Mouse (Mus musculus) testis, adult 2 months (tissue): ENCODE results near the gene Prkcd. TPM values are rescaled to one million over a fixed set of nuclear protein-coding genes. Genes with fewer than 3 reads are reported as not detected.

Experiments
- H3K27ac ChIP-seq: fragments of 200-500 bp; 2 replicates; pipeline ENCODE4 v1.5.1; 2012; ENCODE audit warnings: low read depth, low read length; ENCODE audit not compliant: control insufficient read depth, insufficient read depth
- H3K27me3 ChIP-seq: fragments of 200-500 bp; 2 replicates; pipeline ENCODE4 v1.6.1; 2012; ENCODE audit warnings: mild to moderate bottlenecking, low read length, moderate library complexity; ENCODE audit not compliant: control insufficient read depth, insufficient read depth
- H3K36me3 ChIP-seq: fragments of 200-500 bp; 2 replicates; pipeline ENCODE4 v1.6.1; 2012; ENCODE audit warnings: mild to moderate bottlenecking, low read length; ENCODE audit not compliant: control insufficient read depth, insufficient read depth
- H3K4me1 ChIP-seq: fragments of 200-500 bp; 2 replicates; pipeline ENCODE4 v1.6.1; 2012; ENCODE audit warnings: low read length; ENCODE audit not compliant: control insufficient read depth, insufficient read depth
- H3K4me3 ChIP-seq: fragments of 200-500 bp; 2 replicates; pipeline ENCODE4 v1.5.1; 2012; ENCODE audit warnings: low read depth, mild to moderate bottlenecking, low read length, moderate library complexity, mixed read lengths; ENCODE audit not compliant: control insufficient read depth
- CTCF ChIP-seq: fragments of 200-500 bp; IDR thresholded peaks from 2 replicates; pipeline ENCODE4 v1.5.1; 2012; ENCODE audit warnings: low read depth, mild to moderate bottlenecking, inconsistent platforms, low read length, moderate library complexity; ENCODE audit not compliant: control insufficient read depth, insufficient read depth, insufficient replicate concordance
- POLR2A ChIP-seq: fragments of 200-500 bp; IDR thresholded peaks from 2 replicates; pipeline ENCODE4 v1.6.1; 2012; ENCODE audit warnings: low read depth, mild to moderate bottlenecking, inconsistent platforms, low read length, moderate library complexity; ENCODE audit not compliant: control insufficient read depth
- polyA plus RNA-seq: library from polyadenylated mRNA; depleted of rRNA; stranded (reverse); fragments of >200 nt; gene quantifications from 2 replicates; pipeline ENCODE4 v1.2.3, GENCODE M21; 2012

The Prkcd gene
- polyA plus RNA-seq, 1 experiment = 240 TPM

DNA sequence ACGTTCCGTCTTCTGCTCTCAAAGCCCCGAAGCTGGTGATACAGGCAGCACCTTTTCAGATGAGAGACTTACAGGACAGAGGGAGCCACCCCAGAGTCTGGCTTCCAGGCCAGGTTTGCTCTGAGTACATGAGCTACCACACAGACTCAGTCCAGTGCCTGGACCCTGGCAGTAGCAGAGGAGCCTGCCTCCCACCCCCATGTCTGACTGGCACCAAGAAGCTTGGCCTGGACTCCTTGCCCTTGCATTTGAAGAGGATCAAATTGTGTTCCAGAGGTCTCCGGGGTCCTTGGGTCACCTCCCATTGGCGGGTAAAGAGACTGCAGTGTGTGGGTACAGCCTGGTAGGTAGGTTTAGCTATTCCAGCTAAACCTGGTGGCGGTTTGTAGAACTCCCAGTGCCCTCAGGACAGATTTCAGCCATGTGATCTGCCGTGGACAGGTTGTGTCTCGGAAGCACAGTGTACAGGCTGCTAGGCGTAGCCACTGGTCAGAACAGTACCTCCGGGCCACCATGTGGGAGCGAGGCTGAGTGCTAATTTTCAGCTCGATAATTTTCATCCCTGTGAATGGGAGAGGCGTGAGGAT lies 65.1 kb downstream of the Prkcd start:
- Histone ChIP-seq H3K27me3 (no peaks in the 10 kb centered on the region), H3K4me3 (no peak overlapping the region), H3K4me1 (peaks cover 6% of the 10 kb centered on the region; the same call in 1 of the 2 replicates), H3K36me3 (no peaks in the 10 kb centered on the region), H3K27ac (no peak overlapping the region)
- TF ChIP-seq POLR2A (no peak), CTCF (no peak)

DNA sequence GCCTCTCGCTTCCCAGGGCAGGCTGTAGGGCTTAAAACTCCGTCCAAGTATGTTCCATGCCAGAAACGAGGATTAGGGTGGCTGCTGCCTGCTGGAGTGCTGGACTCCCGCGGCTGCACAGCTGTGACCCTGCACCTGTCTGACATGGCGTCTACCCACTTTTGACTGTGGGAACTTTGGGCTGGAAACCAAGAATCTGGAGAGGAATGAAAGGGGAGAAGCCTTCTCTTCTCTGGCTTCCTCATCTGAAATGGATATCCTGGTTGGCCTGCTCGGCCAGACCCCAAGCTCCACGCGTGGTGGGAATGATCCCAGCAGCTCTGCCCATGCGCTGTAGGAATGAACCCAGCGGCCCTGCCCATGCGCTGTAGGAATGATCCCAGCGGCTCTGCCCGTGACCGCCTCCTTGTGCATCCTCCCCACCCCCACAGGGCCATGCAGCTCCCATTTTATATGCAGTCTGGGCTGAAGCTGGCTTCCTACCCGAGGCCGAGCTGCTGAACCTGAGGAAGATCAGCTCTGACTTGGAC lies 66.6 kb downstream of the Prkcd start:
- H3K36me3 ChIP-seq = no peaks in the 10 kb centered on the region
- H3K4me3 ChIP-seq = peak overlapping the region; percentile 0; the same call in 1 of the 2 replicates
- TF ChIP-seq POLR2A (no peak), CTCF (no peak)
- H3K27ac ChIP-seq = no peak overlapping the region
- peaks cover 6% of the 10 kb centered on the region; the same call in 1 of the 2 replicates for H3K4me1 ChIP-seq
- H3K27me3 ChIP-seq = no peaks in the 10 kb centered on the region

DNA sequence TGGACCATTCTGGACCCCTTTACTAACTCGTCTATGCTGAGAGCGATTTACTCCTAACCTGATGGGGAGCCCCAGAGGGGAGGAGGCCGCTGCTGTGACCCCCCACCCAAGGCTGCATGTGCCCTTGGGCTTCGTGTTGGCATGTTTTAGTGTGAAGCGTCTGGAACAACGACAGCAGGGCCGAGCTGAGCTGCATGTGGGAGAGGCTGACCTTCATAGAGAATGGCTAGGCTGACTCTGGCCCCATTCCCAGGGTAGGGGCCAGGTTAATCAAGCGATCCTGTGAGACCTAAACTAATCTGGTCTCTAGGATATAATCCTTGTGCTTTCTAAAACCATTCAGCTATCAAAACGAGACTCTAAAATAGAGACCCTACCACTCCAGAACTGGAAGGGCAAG lies 68.3 kb downstream of the Prkcd start:
- no peak overlapping the region for H3K27ac ChIP-seq
- H3K27me3 ChIP-seq = no peaks in the 10 kb centered on the region
- no peak overlapping the region for H3K4me3 ChIP-seq
- no peaks in the 10 kb centered on the region for H3K36me3 ChIP-seq
- no peak for TF ChIP-seq POLR2A
- TF ChIP-seq CTCF = no peak
- peaks cover 10% of the 10 kb centered on the region; the same call in 1 of the 2 replicates for H3K4me1 ChIP-seq

DNA sequence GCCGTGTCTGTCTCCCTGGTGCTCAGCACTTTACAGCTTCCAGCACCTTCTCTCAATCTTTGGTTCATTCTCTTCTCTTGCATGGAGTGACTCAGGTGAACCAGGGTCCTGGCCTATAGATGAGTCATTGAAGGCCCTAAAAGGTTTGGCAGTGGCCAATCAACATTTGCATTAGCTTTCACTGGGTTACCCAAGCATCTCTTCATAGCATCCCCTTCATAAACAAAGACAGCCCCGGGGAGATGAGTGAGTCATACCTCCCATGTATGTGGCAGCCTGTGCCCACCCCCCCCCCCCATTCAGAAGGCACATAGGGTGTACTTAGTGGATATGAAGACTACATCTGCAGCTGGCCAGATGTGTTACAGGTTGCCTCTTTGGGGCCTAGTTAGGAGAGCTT lies 69.4 kb downstream of the Prkcd start:
- Histone ChIP-seq H3K27ac (no peak overlapping the region), H3K4me3 (no peak overlapping the region), H3K4me1 (peaks cover 10% of the 10 kb centered on the region; the same call in 1 of the 2 replicates), H3K27me3 (no peaks in the 10 kb centered on the region), H3K36me3 (no peaks in the 10 kb centered on the region)
- TF ChIP-seq POLR2A (no peak), CTCF (no peak)

DNA sequence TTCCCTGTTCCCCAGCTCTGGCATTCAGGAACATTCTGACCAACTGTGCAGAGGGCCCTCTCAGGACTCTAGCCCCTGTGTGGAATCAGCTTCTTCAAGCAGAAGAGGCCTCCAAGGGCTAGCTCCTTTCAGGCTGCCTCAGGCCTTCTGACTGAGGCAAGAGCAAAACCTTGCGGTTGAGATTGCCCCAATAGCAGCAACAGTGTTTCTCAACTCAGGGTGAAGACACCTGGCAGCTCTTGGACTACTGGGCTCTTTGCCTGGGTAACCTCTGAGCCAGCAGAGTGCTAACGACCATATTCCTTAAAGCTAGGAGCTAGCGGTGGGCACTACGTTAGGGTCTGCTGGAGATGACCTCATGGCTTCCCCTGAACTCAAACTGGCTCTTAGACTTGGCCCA lies 72.8 kb downstream of the Prkcd start:
- Histone ChIP-seq H3K4me1 (peaks cover 12% of the 10 kb centered on the region), H3K36me3 (no peaks in the 10 kb centered on the region), H3K27ac (no peak overlapping the region), H3K27me3 (no peaks in the 10 kb centered on the region), H3K4me3 (no peak overlapping the region)
- TF ChIP-seq POLR2A = no peak
- TF ChIP-seq CTCF = no peak

DNA sequence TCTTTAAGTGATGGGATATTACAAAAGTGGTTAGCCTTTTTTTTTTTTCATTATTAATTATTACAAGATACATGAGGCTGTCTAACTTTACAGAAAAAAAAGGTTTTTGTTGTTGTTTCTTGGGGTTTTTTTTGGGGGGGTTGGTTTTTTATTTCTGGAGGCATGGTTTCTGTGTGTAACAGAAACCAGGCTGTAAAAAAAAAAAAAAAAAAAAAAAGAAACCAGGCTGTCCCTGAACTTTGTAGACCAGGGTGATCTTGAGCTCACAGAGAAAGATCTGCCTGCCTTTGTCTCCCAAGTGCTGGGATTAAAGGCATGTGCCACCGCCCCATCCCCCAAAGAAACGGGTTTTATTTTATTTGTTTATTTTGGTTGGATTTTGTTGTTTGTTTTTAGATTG lies 74.0 kb downstream of the Prkcd start:
- Histone ChIP-seq H3K36me3 (no peaks in the 10 kb centered on the region), H3K27me3 (no peaks in the 10 kb centered on the region), H3K27ac (no peak overlapping the region), H3K4me3 (no peak overlapping the region), H3K4me1 (peaks cover 15% of the 10 kb centered on the region)
- TF ChIP-seq POLR2A (no peak), CTCF (no peak)

DNA sequence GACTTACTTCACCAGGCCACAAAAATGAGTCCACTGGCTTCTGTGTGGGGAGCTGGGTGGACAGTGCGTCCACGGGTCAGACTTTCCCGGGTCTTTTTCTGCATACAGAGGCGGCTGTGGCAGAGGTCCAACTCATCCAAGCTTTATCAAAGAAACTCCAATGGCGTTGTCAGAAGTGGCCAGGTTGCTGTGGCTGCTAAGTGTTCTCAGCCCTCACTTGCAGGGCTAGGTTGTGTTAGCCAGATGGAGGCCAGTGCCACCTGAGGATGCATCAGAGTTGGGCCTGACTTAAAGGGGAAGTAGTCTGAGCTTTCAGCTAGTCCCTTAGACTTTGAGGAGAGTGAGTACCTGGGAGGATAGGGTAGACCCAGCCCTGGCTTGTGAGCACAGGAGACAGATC lies 74.5 kb downstream of the Prkcd start:
- no peak overlapping the region for H3K27ac ChIP-seq
- H3K36me3 ChIP-seq = no peaks in the 10 kb centered on the region
- peaks cover 15% of the 10 kb centered on the region for H3K4me1 ChIP-seq
- no peak overlapping the region for H3K4me3 ChIP-seq
- H3K27me3 ChIP-seq = no peaks in the 10 kb centered on the region
- TF ChIP-seq POLR2A (no peak), CTCF (no peak)
